Mouse (Mus musculus): Measurements from ENCODE around the gene Nptxr. TPM values are rescaled to one million over a fixed set of nuclear protein-coding genes. Genes with fewer than 3 reads are reported as not detected.

The Nptxr gene
- polyA plus RNA-seq, 1 experiment = 1.3 TPM

- peaks cover 37% of the 10 kb centered on the region for H3K27me3 ChIP-seq (ENCODE audit: control insufficient read depth, insufficient read depth, low read length)
- no peak overlapping the region for H3K27ac ChIP-seq (ENCODE audit: insufficient read depth, low read depth, low read length)
- H3K4me3 ChIP-seq (ENCODE audit: low read depth, low read length) = no peak overlapping the region
- TF ChIP-seq CTCF (IDR thresholded peaks at IDR 0.05; ENCODE audit: extremely low read depth, insufficient read length, insufficient replicate concordance, low read depth, low read length) (no peak), POLR2A (IDR thresholded peaks at IDR 0.05; ENCODE audit: low read depth, low read length) (no peak)
- no peaks in the 10 kb centered on the region for H3K36me3 ChIP-seq (ENCODE audit: control insufficient read depth, insufficient read depth, low read length)
- H3K4me1 ChIP-seq (ENCODE audit: control insufficient read depth, insufficient read depth, insufficient read length, low read length) = peaks cover 3% of the 10 kb centered on the region
- WGBS = 29% methylated on average over 8 of the region's 8 CpGs
These were observed 680 bp upstream of the Nptxr start for GRCm38 (mm10) chr15:79805246-79805645.

- Histone ChIP-seq H3K4me1 (ENCODE audit: control insufficient read depth, insufficient read depth, insufficient read length, low read length) (peaks cover 3% of the 10 kb centered on the region), H3K4me3 (ENCODE audit: low read depth, low read length) (peak overlapping the region; percentile 58), H3K27ac (ENCODE audit: insufficient read depth, low read depth, low read length) (no peak overlapping the region), H3K36me3 (ENCODE audit: control insufficient read depth, insufficient read depth, low read length) (no peaks in the 10 kb centered on the region), H3K27me3 (ENCODE audit: control insufficient read depth, insufficient read depth, low read length) (peaks cover 37% of the 10 kb centered on the region)
- TF ChIP-seq CTCF (IDR thresholded peaks at IDR 0.05; ENCODE audit: extremely low read depth, insufficient read length, insufficient replicate concordance, low read depth, low read length) (no peak), POLR2A (IDR thresholded peaks at IDR 0.05; ENCODE audit: low read depth, low read length) (no peak)
- 5% methylated on average over 81 of the region's 81 CpGs for WGBS
These were observed 824 bp downstream of the Nptxr start for GRCm38 (mm10) chr15:79803533-79804351.

GRCm38 (mm10) chr15:79802304-79802703 is 2.3 kb downstream of the Nptxr start:
- H3K27me3 ChIP-seq (ENCODE audit: control insufficient read depth, insufficient read depth, low read length) = peaks cover 37% of the 10 kb centered on the region
- H3K4me1 ChIP-seq (ENCODE audit: control insufficient read depth, insufficient read depth, insufficient read length, low read length) = peaks cover 3% of the 10 kb centered on the region
- H3K27ac ChIP-seq (ENCODE audit: insufficient read depth, low read depth, low read length) = no peak overlapping the region
- no peak overlapping the region for H3K4me3 ChIP-seq (ENCODE audit: low read depth, low read length)
- WGBS = 37% methylated on average over 4 of the region's 4 CpGs
- no peaks in the 10 kb centered on the region for H3K36me3 ChIP-seq (ENCODE audit: control insufficient read depth, insufficient read depth, low read length)
- TF ChIP-seq POLR2A (IDR thresholded peaks at IDR 0.05; ENCODE audit: low read depth, low read length) (no peak), CTCF (IDR thresholded peaks at IDR 0.05; ENCODE audit: extremely low read depth, insufficient read length, insufficient replicate concordance, low read depth, low read length) (no peak)

GRCm38 (mm10) chr15:79801646-79802045 is 2.9 kb downstream of the Nptxr start:
- Histone ChIP-seq H3K36me3 (ENCODE audit: control insufficient read depth, insufficient read depth, low read length) (no peaks in the 10 kb centered on the region), H3K4me3 (ENCODE audit: low read depth, low read length) (no peak overlapping the region), H3K4me1 (ENCODE audit: control insufficient read depth, insufficient read depth, insufficient read length, low read length) (peaks cover 3% of the 10 kb centered on the region), H3K27me3 (ENCODE audit: control insufficient read depth, insufficient read depth, low read length) (peaks cover 37% of the 10 kb centered on the region), H3K27ac (ENCODE audit: insufficient read depth, low read depth, low read length) (no peak overlapping the region)
- 62% methylated on average over 2 of the region's 2 CpGs for WGBS
- TF ChIP-seq POLR2A (IDR thresholded peaks at IDR 0.05; ENCODE audit: low read depth, low read length) (no peak), CTCF (IDR thresholded peaks at IDR 0.05; ENCODE audit: extremely low read depth, insufficient read length, insufficient replicate concordance, low read depth, low read length) (no peak)

- Histone ChIP-seq H3K36me3 (ENCODE audit: control insufficient read depth, insufficient read depth, low read length) (no peaks in the 10 kb centered on the region), H3K27ac (ENCODE audit: insufficient read depth, low read depth, low read length) (no peak overlapping the region), H3K4me3 (ENCODE audit: low read depth, low read length) (no peak overlapping the region), H3K27me3 (ENCODE audit: control insufficient read depth, insufficient read depth, low read length) (peaks cover 34% of the 10 kb centered on the region), H3K4me1 (ENCODE audit: control insufficient read depth, insufficient read depth, insufficient read length, low read length) (peaks cover 3% of the 10 kb centered on the region)
- no peak for TF ChIP-seq POLR2A (IDR thresholded peaks at IDR 0.05; ENCODE audit: low read depth, low read length)
- no peak for TF ChIP-seq CTCF (IDR thresholded peaks at IDR 0.05; ENCODE audit: extremely low read depth, insufficient read length, insufficient replicate concordance, low read depth, low read length)
- WGBS = 69% methylated on average over 11 of the region's 11 CpGs
These were observed 3.9 kb downstream of the Nptxr start for GRCm38 (mm10) chr15:79800701-79801100.

GRCm38 (mm10) chr15:79798591-79798990 is 6.0 kb downstream of the Nptxr start:
- H3K27ac ChIP-seq (ENCODE audit: insufficient read depth, low read depth, low read length) = no peak overlapping the region
- peaks cover 16% of the 10 kb centered on the region; the same call in 1 of the 2 replicates for H3K27me3 ChIP-seq (ENCODE audit: control insufficient read depth, insufficient read depth, low read length)
- 84% methylated on average over 10 of the region's 10 CpGs for WGBS
- H3K4me1 ChIP-seq (ENCODE audit: control insufficient read depth, insufficient read depth, insufficient read length, low read length) = no peaks in the 10 kb centered on the region; the same call in 1 of the 2 replicates
- no peak overlapping the region for H3K4me3 ChIP-seq (ENCODE audit: low read depth, low read length)
- H3K36me3 ChIP-seq (ENCODE audit: control insufficient read depth, insufficient read depth, low read length) = no peaks in the 10 kb centered on the region
- no peak for TF ChIP-seq POLR2A (IDR thresholded peaks at IDR 0.05; ENCODE audit: low read depth, low read length)
- TF ChIP-seq CTCF (IDR thresholded peaks at IDR 0.05; ENCODE audit: extremely low read depth, insufficient read length, insufficient replicate concordance, low read depth, low read length) = no peak

GRCm38 (mm10) chr15:79797680-79798079 is 6.9 kb downstream of the Nptxr start:
- Histone ChIP-seq H3K36me3 (ENCODE audit: control insufficient read depth, insufficient read depth, low read length) (no peaks in the 10 kb centered on the region), H3K4me3 (ENCODE audit: low read depth, low read length) (no peak overlapping the region), H3K4me1 (ENCODE audit: control insufficient read depth, insufficient read depth, insufficient read length, low read length) (no peaks in the 10 kb centered on the region), H3K27ac (ENCODE audit: insufficient read depth, low read depth, low read length) (no peak overlapping the region), H3K27me3 (ENCODE audit: control insufficient read depth, insufficient read depth, low read length) (peaks cover 10% of the 10 kb centered on the region; the same call in 1 of the 2 replicates)
- 82% methylated on average over 8 of the region's 8 CpGs for WGBS
- TF ChIP-seq CTCF (IDR thresholded peaks at IDR 0.05; ENCODE audit: extremely low read depth, insufficient read length, insufficient replicate concordance, low read depth, low read length) (no peak), POLR2A (IDR thresholded peaks at IDR 0.05; ENCODE audit: low read depth, low read length) (no peak)
